ENCODE assay signal across 7 mouse cellular contexts in genomic region chr17:25538945-25539875, GRCm38 (mm10). TPM values are rescaled to one million over a fixed set of nuclear protein-coding genes. Genes with fewer than 3 reads are reported as not detected.
DNase-seq lines count a peak whose midpoint lies in the region; ATAC-seq and TF ChIP-seq lines count a peak whose summit lies in the region.

No protein-coding gene starts in this region.

- peak overlapping the region; percentile 67; the same call in 1 of the 2 replicates for H3K27ac ChIP-seq in forebrain, embryonic 14.5 days (ENCODE audit: low read depth, low read length)
- no peak overlapping the region; the same call in 1 of the 2 replicates for H3K27ac ChIP-seq in hindbrain, embryonic 11.5 days (ENCODE audit: low read depth, low read length)
- no peak overlapping the region for H3K27ac ChIP-seq in lung, embryonic 14.5 days (ENCODE audit: low read depth)

- no peaks in the 10 kb centered on the region for H3K36me3 ChIP-seq in forebrain, embryonic 14.5 days (ENCODE audit: control insufficient read depth, insufficient read depth, low read length)
- no peaks in the 10 kb centered on the region for H3K36me3 ChIP-seq in hindbrain, embryonic 11.5 days (ENCODE audit: control insufficient read depth, insufficient read depth, low read length)
- no peaks in the 10 kb centered on the region for H3K36me3 ChIP-seq in lung, embryonic 14.5 days (ENCODE audit: insufficient read depth)

- H3K4me3 ChIP-seq in forebrain, embryonic 14.5 days (ENCODE audit: low read depth, low read length): no peak overlapping the region
- H3K4me3 ChIP-seq in hindbrain, embryonic 11.5 days (ENCODE audit: low read depth, low read length): no peak overlapping the region
- H3K4me3 ChIP-seq in lung, embryonic 14.5 days (ENCODE audit: low read depth, low read length): no peak overlapping the region

- peak overlapping the region; percentile 47 for H3K9ac ChIP-seq in forebrain, embryonic 14.5 days (ENCODE audit: low read length)
- H3K9ac ChIP-seq in hindbrain, embryonic 11.5 days (ENCODE audit: low read depth, low read length): peak overlapping the region; percentile 19; the same call in 1 of the 2 replicates
- H3K9ac ChIP-seq in lung, embryonic 14.5 days: peak overlapping the region; percentile 13; the same call in 1 of the 2 replicates

- no peak for TF ChIP-seq CTCF in lung, embryonic 14.5 days (IDR thresholded peaks at IDR 0.05; ENCODE audit: low read depth)

- peaks cover 11% of the 10 kb centered on the region for H3K4me1 ChIP-seq in forebrain, embryonic 14.5 days (ENCODE audit: control insufficient read depth, insufficient read depth, low read length)
- H3K4me1 ChIP-seq in hindbrain, embryonic 11.5 days (replicated peaks; ENCODE audit: control insufficient read depth, insufficient read depth, low read length): peaks cover 3% of the 10 kb centered on the region; the same call in 1 of the 2 replicates
- H3K4me1 ChIP-seq in lung, embryonic 14.5 days (ENCODE audit: insufficient read depth): no peaks in the 10 kb centered on the region

- peak; percentile 82 for ATAC-seq in forebrain, embryonic 14.5 days
- ATAC-seq in hindbrain, embryonic 11.5 days (ENCODE audit: low FRiP score): no peak
- ATAC-seq in lung, embryonic 14.5 days (ENCODE audit: insufficient read depth): peak; percentile 58; the same call in 1 of the 2 replicates
- ATAC-seq in megakaryocyte, adult 5-6 weeks (ENCODE audit: poor library complexity, severe bottlenecking): no peak

- no peaks in the 10 kb centered on the region for H3K9me3 ChIP-seq in forebrain, embryonic 14.5 days (replicated peaks; ENCODE audit: control insufficient read depth, low read length)
- H3K9me3 ChIP-seq in hindbrain, embryonic 11.5 days (ENCODE audit: control insufficient read depth, low read length): no peaks in the 10 kb centered on the region
- H3K9me3 ChIP-seq in lung, embryonic 14.5 days (ENCODE audit: low read depth, low read length): no peaks in the 10 kb centered on the region

- 7% methylated on average over 27 of the region's 27 CpGs for WGBS in forebrain, embryonic 14.5 days
- 48% methylated on average over 27 of the region's 27 CpGs for WGBS in hindbrain, embryonic 11.5 days
- WGBS in lung, embryonic 14.5 days: 21% methylated on average over 27 of the region's 27 CpGs

- H3K27me3 ChIP-seq in forebrain, embryonic 14.5 days (replicated peaks; ENCODE audit: control insufficient read depth, insufficient read depth, low read length): no peaks in the 10 kb centered on the region
- no peaks in the 10 kb centered on the region for H3K27me3 ChIP-seq in hindbrain, embryonic 11.5 days (ENCODE audit: control insufficient read depth, insufficient read depth, low read length)
- no peaks in the 10 kb centered on the region for H3K27me3 ChIP-seq in lung, embryonic 14.5 days (ENCODE audit: insufficient read depth, low read length)

- H3K4me2 ChIP-seq in forebrain, embryonic 14.5 days (ENCODE audit: low read length): peak overlapping the region; percentile 42
- 0 out of 2 replicates have a peak overlapping the region, but pooled peaks have one; percentile 11 for H3K4me2 ChIP-seq in hindbrain, embryonic 11.5 days (replicated peaks; ENCODE audit: low read depth, low read length)
- H3K4me2 ChIP-seq in lung, embryonic 14.5 days: peak overlapping the region; percentile 45

- peak; percentile 59 for DNase-seq in urinary bladder, postnatal 14 days (ENCODE audit: low spot score)
- no peak for DNase-seq in urinary bladder, adult 2 months (ENCODE audit: low spot score)
- DNase-seq in forebrain, embryonic 14.5 days (ENCODE audit: low spot score): peak; percentile 57
- DNase-seq in hindbrain, embryonic 11.5 days (ENCODE audit: low spot score): peak; percentile 36
- DNase-seq in lung, embryonic 14.5 days: peak; percentile 48
- peak; percentile 20 for DNase-seq in skeletal muscle tissue, adult 2 months (ENCODE audit: low read depth, low spot score)

RNA-seq across cellular contexts. Expression of gene Sox8, which starts 31.3 kb away (rescaled TPM):
- 1.2 and 1.5 TPM in 2 replicates for polyA plus RNA-seq in urinary bladder, adult 2 months (2012; rRNA removed)
- 17.6 and 20.8 TPM in 2 replicates for polyA plus RNA-seq in forebrain, embryonic 14.5 days (2014; fragmentation: Nextera tagmentation; extraction: Ambion mirVana)
- polyA plus RNA-seq in hindbrain, embryonic 11.5 days (2014; fragmentation: Nextera tagmentation; extraction: Ambion mirVana): 7.1 TPM in 2 replicates
- 0.42 and 0.79 TPM in 2 replicates for polyA plus RNA-seq in lung, embryonic 14.5 days (2014; fragmentation: Nextera tagmentation; extraction: Ambion mirVana)
- total RNA-seq in megakaryocyte, adult 5-6 weeks (2015): not detected in 2 replicates
- total RNA-seq in megakaryocyte, adult 5-6 weeks (2017): not detected in 2 replicates

RNA-seq across cellular contexts. Expression of gene Lmf1, which starts 39.7 kb away (rescaled TPM):
- 12.5 and 16.6 TPM in 2 replicates for polyA plus RNA-seq in urinary bladder, adult 2 months (2012; rRNA removed)
- 18.8 and 19.1 TPM in 2 replicates for polyA plus RNA-seq in forebrain, embryonic 14.5 days (2014; fragmentation: Nextera tagmentation; extraction: Ambion mirVana)
- polyA plus RNA-seq in hindbrain, embryonic 11.5 days (2014; fragmentation: Nextera tagmentation; extraction: Ambion mirVana): 23.1 and 26.9 TPM in 2 replicates
- polyA plus RNA-seq in lung, embryonic 14.5 days (2014; fragmentation: Nextera tagmentation; extraction: Ambion mirVana): 25.7 and 26.1 TPM in 2 replicates
- total RNA-seq in megakaryocyte, adult 5-6 weeks (2015): 37.8 and 38.4 TPM in 2 replicates
- 16.7 and 17.0 TPM in 2 replicates for total RNA-seq in megakaryocyte, adult 5-6 weeks (2017)

RNA-seq across cellular contexts. Expression of gene Sstr5, which starts 42.1 kb away (rescaled TPM):
- polyA plus RNA-seq in urinary bladder, adult 2 months (2012; rRNA removed): 0.06 TPM in 1 of 2 replicates, not detected in the other
- polyA plus RNA-seq in forebrain, embryonic 14.5 days (2014; fragmentation: Nextera tagmentation; extraction: Ambion mirVana): 0.13 and 0.20 TPM in 2 replicates
- 0.07 and 0.12 TPM in 2 replicates for polyA plus RNA-seq in hindbrain, embryonic 11.5 days (2014; fragmentation: Nextera tagmentation; extraction: Ambion mirVana)
- polyA plus RNA-seq in lung, embryonic 14.5 days (2014; fragmentation: Nextera tagmentation; extraction: Ambion mirVana): 0.15 TPM in 1 of 2 replicates, not detected in the other
- not detected in 2 replicates for total RNA-seq in megakaryocyte, adult 5-6 weeks (2015)
- total RNA-seq in megakaryocyte, adult 5-6 weeks (2017): not detected in 2 replicates

Comparison
In these comparisons a context has a peak if more than half of its experiments do, and no peak if none do; other contexts are left out.
1. ATAC-seq: peak in forebrain, embryonic 14.5 days (single experiment) and lung, embryonic 14.5 days (single experiment); none in hindbrain, embryonic 11.5 days (single experiment) and megakaryocyte, adult 5-6 weeks (single experiment).
2. Peak in every context shown above with its lines, with median percentiles within 50 percentile points of each other: H3K4me2 ChIP-seq and H3K9ac ChIP-seq.